Mouse (Mus musculus) lung, postnatal 0 days (tissue): ENCODE data around the gene Fblim1. TPM values are rescaled to one million over a fixed set of nuclear protein-coding genes. Genes with fewer than 3 reads are reported as not detected.

Experiments used
- ATAC-seq: fragments of 200-750 bp; cut with Nextera tagmentation; 2 replicates; pipeline ENCODE4 v1.8.0; 2017; ENCODE audit warnings: moderate library complexity
- DNase-seq: peaks from one replicate; pipeline ENCODE4 v3.0.0-alpha.2; 2016; ENCODE audit warnings: low spot score
- H3K27ac ChIP-seq: fragments of 300-500 bp; sonication (generic); 2 replicates; pipeline ENCODE4 v1.5.1; 2014; ENCODE audit warnings: antibody characterized with exemption, mild to moderate bottlenecking, low read length, mixed read lengths
- H3K27me3 ChIP-seq: fragments of 300-500 bp; sonication (generic); replicated peaks from 2 replicates; pipeline ENCODE4 v1.6.1; 2014; ENCODE audit warnings: low read length, mixed read lengths; ENCODE audit not compliant: insufficient read depth
- H3K36me3 ChIP-seq: fragments of 300-500 bp; sonication (generic); 2 replicates; pipeline ENCODE4 v1.6.1; 2014; ENCODE audit warnings: low read length, mixed read lengths; ENCODE audit not compliant: insufficient read depth
- H3K4me1 ChIP-seq: fragments of 300-500 bp; sonication (generic); 2 replicates; pipeline ENCODE4 v1.6.1; 2014; ENCODE audit warnings: antibody characterized with exemption, low read depth, low read length, mixed read lengths; ENCODE audit not compliant: insufficient read depth
- H3K4me2 ChIP-seq: fragments of 300-500 bp; sonication (generic); replicated peaks from 2 replicates; pipeline ENCODE4 v1.6.1; 2014; ENCODE audit warnings: low read depth, mild to moderate bottlenecking, low read length, moderate library complexity, mixed read lengths
- H3K4me3 ChIP-seq: fragments of 300-500 bp; sonication (generic); 2 replicates; pipeline ENCODE4 v1.5.1; 2014; ENCODE audit warnings: low read depth, low read length
- H3K9ac ChIP-seq: fragments of 300-500 bp; sonication (generic); replicated peaks from 2 replicates; pipeline ENCODE4 v1.6.1; 2014; ENCODE audit warnings: low read depth, mild to moderate bottlenecking
- H3K9me3 ChIP-seq: fragments of 300-500 bp; sonication (generic); 2 replicates; pipeline ENCODE4 v1.6.1; 2016; ENCODE audit warnings: low read length, mixed read lengths
- CTCF ChIP-seq: IDR thresholded peaks from 2 replicates; pipeline ENCODE4 v1.5.1; 2016; ENCODE audit warnings: antibody characterized with exemption, mild to moderate bottlenecking
- EP300 ChIP-seq: IDR thresholded peaks from 2 replicates; pipeline ENCODE4 v1.6.1; 2016; ENCODE audit warnings: antibody characterized with exemption, mild to moderate bottlenecking, control low read depth
- WGBS: fragments of 180-500 bp; shearing (Covaris S2); extraction: QIAGEN DNeasy Blood & Tissue Kit; methylation state at CpG from one replicate; pipeline ENCODE4 v1.1.7; 2014; 5-methylcytosine and 5-hydroxymethylcytosine counted together
- polyA plus RNA-seq: library from polyadenylated mRNA; unstranded; fragments of >200 nt; fragmentation: Nextera tagmentation; extraction: Ambion mirVana; gene quantifications from 2 replicates; pipeline ENCODE4 v1.2.1, GENCODE M21; 2015

Gene Fblim1
- polyA plus RNA-seq, 1 experiment from 2014 or later, result 52.3 TPM

DNA sequence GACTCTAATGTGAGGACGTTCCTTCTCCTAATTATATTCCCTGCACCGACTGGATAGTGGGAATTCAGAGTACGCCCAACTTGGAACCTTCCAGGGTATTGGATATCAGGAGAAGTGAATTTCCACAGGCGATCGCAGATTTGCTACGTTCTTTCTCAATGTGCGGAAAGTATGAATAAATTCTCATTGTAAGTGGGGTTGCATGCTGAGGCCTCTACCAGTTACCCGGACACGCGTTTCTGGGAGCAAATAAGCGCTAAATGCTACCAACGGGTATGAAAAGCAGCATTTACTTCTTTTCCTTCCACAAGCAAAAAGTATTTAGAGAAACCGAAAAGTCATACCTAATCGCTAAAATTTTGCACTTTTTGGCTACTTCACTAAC is 68.7 kb downstream of the Fblim1 start:
- WGBS, result under 1% methylated on average over 14 of the region's 14 CpGs
- Histone ChIP-seq H3K4me3 (peak overlapping the region; percentile 89), H3K27me3 (no peaks in the 10 kb centered on the region), H3K4me1 (0 out of 2 replicates have a peak, but pooled peaks cover 3% of the 10 kb centered on the region), H3K9me3 (no peaks in the 10 kb centered on the region), H3K4me2 (peak overlapping the region; percentile 82), H3K27ac (peak overlapping the region; percentile 97), H3K36me3 (no peaks in the 10 kb centered on the region), H3K9ac (peak overlapping the region; percentile 89)
- ATAC-seq, result no peak
- TF ChIP-seq CTCF (no peak), EP300 (no peak)
- peak; percentile 31 for DNase-seq

DNA sequence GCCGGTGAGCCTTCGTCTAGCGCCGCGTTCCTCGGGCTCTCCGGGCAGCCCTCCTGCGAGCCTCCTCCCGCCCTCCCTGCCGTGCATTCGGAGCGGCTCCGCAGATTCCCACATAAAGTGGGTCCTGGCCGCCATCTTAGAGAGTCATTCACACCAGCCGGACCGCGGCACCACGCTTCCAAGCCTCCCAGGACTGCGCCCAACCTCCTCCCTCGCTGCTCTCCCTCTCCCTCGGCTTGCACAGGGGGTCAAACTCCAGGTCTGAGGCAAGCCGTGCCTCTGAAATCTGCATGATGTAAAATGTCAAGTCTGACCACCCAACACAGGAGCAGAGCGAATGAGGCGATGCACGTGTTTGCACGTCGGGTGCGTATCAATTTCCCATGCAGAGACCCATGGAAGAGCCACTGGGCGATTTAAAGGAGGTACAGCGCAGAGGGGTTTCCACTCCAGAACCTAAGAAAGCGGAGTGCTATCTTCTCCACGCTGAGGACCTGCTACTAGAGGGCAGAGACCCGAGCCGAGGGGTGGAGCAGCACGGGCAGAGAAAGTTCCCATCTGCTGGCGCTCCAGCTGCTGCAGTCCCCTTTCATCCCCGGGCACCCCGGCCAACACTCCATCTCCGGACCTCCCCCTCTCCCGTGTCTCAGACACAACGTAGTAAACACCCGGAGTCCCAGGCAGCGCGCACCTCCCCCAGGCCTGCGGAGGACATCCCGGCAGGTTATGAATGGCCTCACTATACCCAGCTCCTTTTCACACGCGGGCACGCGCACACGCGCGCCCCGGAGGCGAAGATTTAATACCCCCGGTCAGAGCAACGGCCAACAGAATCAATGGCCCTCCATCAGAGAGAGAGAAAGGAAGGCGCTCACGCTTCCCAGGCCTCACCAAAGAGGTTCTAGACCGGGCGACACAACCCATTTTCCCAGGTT is 69.3 kb downstream of the Fblim1 start:
- Histone ChIP-seq H3K4me2 (peak overlapping the region; percentile 82), H3K9ac (peak overlapping the region; percentile 89), H3K4me1 (0 out of 2 replicates have a peak, but pooled peaks cover 3% of the 10 kb centered on the region), H3K4me3 (peak overlapping the region; percentile 89), H3K36me3 (no peaks in the 10 kb centered on the region), H3K9me3 (no peaks in the 10 kb centered on the region), H3K27me3 (no peaks in the 10 kb centered on the region), H3K27ac (peak overlapping the region; percentile 97)
- ATAC-seq (no peak), DNase-seq (peak; percentile 64)
- under 1% methylated on average over 61 of the region's 61 CpGs for WGBS
- TF ChIP-seq CTCF (no peak), EP300 (no peak)

DNA sequence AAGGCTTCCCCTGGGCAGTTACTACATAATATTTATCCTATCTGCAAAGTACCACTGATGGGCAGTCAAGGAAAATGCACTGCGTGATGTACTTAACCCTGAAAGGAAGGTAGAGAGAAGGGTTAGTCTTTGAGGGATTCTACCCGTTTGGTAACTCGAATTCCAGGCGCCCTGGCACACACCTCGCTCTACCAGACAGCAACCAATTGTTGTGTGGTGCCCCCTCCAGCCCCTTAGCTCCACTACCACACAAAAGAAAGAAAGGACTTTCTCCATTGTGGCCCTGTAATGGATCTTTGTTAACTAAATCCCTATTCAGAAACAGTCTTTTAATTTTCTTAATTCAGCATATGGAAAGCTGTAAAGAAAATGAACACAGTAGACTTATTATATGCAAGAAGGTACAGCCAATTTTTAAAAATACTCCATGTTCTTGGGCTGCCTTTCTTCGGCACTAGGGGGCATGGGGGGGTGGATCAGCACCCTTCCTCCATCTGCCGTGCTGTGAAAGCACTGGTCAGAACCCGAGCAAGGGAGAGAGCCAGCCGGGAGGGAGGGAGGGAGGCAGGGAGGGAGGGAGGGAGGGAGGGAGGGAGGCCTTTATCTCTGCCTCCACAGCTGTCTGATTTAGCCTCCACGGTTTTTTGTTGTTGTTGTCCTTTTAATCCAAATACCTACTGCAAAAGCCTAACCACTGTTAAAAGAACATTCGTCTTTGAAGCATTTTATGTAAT is 70.8 kb downstream of the Fblim1 start:
- Histone ChIP-seq H3K4me2 (peak overlapping the region; percentile 82), H3K27ac (peak overlapping the region; percentile 97; the same call in 1 of the 2 replicates), H3K27me3 (no peaks in the 10 kb centered on the region), H3K4me3 (peak overlapping the region; percentile 89; the same call in 1 of the 2 replicates), H3K4me1 (0 out of 2 replicates have a peak, but pooled peaks cover 3% of the 10 kb centered on the region), H3K9me3 (no peaks in the 10 kb centered on the region), H3K36me3 (no peaks in the 10 kb centered on the region), H3K9ac (no peak overlapping the region)
- DNase-seq, result peak; percentile 81
- 30% methylated on average over 10 of the region's 11 CpGs for WGBS
- ATAC-seq, result no peak
- no peak for TF ChIP-seq EP300
- peak; percentile 70 for TF ChIP-seq CTCF

DNA sequence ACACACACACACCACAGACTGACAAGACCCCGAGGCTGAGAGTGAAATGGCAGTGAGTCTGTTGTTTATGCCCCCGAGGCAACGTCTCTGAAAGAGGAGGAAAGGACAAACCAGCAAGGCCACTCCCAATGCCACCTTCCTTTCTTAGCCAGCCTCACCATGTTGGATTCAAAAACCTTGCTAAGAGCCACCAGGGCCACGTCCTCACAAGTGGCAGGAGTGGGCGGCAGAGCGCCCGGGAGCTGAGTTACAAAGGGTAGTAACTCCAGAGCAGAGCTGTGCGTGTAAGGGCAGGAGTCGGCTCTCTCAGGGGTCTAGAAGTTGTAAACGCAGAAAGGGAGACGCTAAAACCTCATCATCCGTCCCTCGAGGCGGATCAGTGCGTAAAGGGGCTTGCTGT is 74.9 kb downstream of the Fblim1 start:
- Histone ChIP-seq H3K27ac (no peak overlapping the region), H3K4me3 (no peak overlapping the region), H3K4me2 (no peak overlapping the region), H3K9ac (no peak overlapping the region), H3K27me3 (no peaks in the 10 kb centered on the region), H3K4me1 (peaks cover 3% of the 10 kb centered on the region; the same call in 1 of the 2 replicates), H3K9me3 (no peaks in the 10 kb centered on the region), H3K36me3 (no peaks in the 10 kb centered on the region)
- no peak for DNase-seq
- TF ChIP-seq CTCF (no peak), EP300 (no peak)
- ATAC-seq, result no peak
- 68% methylated on average over 15 of the region's 15 CpGs for WGBS

DNA sequence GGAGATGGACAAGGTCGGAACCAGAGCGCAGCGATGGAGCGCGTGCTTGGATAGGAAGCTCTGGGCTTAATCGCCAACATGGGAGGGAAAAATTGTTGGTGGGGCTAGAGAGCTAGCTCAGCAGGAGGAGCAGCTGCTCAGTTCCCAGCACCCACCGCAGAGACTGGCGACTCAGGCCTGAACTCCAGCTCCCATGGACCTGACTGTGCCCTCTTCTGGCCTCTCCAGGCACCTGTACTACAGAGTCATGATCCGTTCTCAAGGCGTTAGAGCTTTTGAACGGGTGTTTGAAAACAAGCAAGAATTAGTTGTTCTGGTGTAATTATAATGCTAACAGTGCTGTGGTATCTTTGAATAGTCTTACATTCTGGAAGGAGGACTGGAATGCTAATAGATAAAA is 77.0 kb downstream of the Fblim1 start:
- H3K27ac ChIP-seq, result no peak overlapping the region
- H3K36me3 ChIP-seq, result no peaks in the 10 kb centered on the region
- no peak overlapping the region for H3K9ac ChIP-seq
- TF ChIP-seq EP300 (no peak), CTCF (peak; percentile 12; the same call in 1 of the 2 replicates)
- no peaks in the 10 kb centered on the region for H3K27me3 ChIP-seq
- 89% methylated on average over 11 of the region's 11 CpGs for WGBS
- no peaks in the 10 kb centered on the region for H3K9me3 ChIP-seq
- no peak overlapping the region for H3K4me3 ChIP-seq
- no peaks in the 10 kb centered on the region; the same call in 1 of the 2 replicates for H3K4me1 ChIP-seq
- DNase-seq (no peak), ATAC-seq (no peak)
- H3K4me2 ChIP-seq, result no peak overlapping the region
